Mouse (Mus musculus): ENCODE data around the gene Ret.

DNA sequence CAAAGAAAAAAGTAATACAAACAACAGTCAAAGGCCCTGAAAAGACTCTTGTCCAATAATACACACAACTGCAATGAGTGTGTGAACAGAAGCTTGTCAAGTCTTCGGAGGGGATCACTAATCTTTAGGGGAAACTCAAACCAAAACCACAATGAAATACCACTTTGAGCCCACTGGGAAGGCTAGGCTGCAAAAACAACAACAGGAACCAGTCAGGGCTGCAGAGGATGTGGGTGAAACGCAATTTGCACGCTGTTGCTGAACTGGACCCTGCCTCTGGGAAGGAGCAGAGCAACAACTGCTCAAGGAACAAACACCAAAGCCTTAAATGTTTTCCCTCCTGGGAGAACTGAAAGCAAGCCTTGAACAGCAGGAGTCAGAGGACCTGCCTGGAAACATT, 7.8 kb downstream of the Ret start:
- TF ChIP-seq CTCF (IDR thresholded peaks at IDR 0.05) (no peak), EP300 (IDR thresholded peaks at IDR 0.05) (no peak)

All from lung, postnatal 0 days (tissue).